Mouse (Mus musculus) thymus, postnatal 14 days (tissue): ENCODE results near the gene Nav1.

Experiments
- DNase-seq: peaks from one replicate; pipeline ENCODE4 v3.0.0; 2021

Nav1 gene

DNA sequence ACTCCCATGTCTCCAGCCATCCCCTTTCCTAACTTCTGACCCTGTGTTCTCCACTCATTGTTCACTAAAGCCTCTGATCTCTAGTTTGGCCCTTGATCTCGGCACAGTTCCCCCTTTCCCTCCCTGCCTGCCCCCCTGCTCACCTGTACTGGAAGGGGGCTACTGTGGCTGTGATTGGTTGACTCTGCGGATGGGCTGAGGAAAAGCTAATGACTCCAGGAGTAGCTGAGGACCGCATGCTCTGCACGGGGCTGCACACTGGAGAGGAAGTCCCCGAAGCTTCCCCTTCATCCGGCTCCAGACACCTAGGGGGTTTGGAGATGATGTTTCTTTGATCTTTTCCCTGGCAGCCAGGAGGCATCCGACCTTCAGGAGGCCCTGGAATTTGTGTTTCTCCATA is at the start of gene Nav1:
Nav1 (minus strand) TSS at position 277 of the 400 bp plus-strand sequence.
- no peak for DNase-seq

DNA sequence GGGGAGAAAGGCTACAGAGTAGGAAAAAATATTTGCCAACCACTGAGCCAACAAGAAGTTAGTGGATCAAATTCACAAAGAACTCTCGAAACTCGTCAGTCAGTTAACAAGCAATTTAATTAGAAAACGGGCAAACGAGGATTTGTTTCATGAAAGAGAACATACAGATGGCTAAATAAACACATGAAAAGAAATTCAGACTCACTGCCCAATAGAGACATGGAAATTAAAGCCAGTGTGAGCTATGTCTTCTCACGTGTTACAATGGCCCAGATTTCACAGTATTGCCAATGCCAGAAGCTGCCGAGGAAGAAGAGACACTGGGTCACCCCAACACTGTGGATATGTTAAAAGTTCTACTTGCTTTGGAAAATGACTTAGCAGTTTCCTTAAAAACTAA is 46.8 kb upstream of the Nav1 start:
- no peak for DNase-seq

DNA sequence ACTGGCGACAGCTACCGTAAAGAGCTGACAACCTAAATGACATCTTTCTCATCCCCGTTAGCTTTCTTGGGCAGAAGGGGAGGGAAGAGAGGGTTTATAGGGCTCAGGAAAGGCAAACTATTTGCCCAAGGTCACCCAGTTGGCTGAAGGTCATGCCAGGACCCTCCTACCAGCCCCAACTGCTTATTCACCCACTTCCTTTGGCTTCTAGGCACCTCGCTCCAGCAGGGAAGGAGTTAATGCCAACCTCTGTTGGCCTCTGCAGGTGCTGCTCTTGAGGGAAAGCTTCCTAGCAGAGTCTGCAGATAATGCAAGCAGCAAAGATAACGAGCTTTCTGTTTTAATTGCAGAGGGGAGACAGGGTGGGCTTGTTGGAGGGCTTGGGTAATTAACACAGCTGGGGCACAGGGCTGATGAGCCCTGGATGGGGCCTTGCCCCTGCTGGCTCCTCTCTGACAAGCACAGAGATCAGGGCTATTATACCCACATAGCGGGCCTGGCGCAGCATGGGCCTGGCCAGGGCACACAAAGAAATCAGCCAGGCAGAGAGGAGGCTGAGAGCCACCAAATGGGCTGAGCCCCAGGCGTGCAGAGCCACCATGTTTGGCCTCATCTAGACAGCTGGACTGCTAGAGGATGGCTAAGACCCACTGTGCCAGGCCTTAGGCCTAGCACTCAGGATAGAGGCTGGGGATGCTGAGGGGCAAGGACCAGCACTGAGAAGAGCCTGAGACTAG is 38.5 kb upstream of the Nav1 start:
- no peak for DNase-seq

DNA sequence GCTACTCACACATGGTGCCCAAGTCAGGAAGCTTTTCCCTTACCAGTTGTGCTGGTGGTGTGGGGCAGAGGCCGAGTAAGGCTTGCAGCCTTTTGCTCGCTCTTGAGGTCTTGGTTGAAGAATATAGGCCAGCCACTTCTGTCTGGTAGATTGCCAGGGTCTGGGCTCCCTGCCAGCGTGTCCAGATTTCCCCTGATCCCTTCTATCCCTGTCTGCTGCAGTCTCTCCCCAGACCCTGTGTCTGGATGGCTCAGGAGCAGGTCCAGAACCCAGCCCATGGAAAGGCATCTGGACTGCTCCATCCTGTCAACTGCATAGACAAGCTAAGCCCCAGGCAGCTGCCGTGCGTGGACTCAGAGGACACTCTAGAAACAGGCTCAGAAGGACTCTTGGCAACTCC is 37.0 kb upstream of the Nav1 start:
- no peak for DNase-seq

DNA sequence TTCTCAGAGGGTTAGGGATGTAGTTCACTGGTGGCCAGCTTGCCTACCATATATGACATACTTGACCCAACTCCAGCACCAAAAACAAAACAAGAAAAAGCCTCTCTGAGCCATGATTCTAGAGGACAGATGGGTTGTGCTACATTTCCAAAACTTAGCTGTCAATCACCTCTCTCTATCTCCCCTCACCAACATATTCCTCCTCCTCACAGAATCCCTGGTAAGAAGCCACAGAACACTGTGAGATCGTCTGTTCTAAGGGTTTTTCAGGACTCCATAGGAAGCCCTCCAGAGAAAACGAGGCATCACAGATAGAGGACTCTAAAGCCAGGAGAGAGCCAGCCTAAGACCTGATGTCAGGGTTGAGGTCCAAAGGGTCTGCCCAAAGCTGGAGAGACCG is 36.6 kb upstream of the Nav1 start:
- no peak for DNase-seq

DNA sequence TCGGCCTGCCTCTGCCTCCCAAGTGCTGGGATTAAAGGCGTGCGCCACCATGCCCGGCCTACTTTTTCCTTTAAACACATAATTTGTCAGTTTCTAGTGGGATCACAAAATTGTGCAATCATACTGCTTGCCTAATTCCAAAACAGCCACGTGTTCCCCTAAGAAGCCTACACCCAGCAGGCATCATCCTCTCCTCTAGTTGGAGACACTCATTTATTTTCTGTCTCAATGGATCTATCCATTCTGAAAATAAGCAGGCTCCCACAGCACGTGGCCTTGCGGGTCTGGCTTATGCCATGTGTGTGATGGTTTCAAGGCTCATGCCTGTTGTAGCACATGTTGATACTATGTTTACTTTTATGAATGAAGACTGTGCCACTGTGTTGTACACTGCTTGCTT is 32.8 kb upstream of the Nav1 start:
- no peak for DNase-seq

DNA sequence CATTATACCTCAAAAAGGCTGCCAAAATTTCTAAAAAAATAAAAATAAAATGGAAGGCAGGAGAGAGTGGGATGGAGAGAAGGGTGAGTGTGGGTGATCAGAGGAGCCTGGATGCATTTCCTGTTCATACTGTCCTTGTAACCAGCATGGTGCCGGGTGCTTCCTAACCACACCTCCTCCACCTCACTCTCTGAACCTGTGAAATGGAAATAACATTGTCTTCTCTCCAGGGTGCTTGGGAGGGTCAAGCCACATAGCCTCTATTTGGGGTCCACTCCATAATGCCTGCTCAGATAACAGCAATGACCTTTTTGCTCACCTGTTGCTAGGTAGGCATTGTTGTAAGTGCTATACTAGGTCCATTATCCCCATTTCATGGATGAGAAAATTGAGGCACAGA is 32.0 kb upstream of the Nav1 start:
- no peak for DNase-seq

DNA sequence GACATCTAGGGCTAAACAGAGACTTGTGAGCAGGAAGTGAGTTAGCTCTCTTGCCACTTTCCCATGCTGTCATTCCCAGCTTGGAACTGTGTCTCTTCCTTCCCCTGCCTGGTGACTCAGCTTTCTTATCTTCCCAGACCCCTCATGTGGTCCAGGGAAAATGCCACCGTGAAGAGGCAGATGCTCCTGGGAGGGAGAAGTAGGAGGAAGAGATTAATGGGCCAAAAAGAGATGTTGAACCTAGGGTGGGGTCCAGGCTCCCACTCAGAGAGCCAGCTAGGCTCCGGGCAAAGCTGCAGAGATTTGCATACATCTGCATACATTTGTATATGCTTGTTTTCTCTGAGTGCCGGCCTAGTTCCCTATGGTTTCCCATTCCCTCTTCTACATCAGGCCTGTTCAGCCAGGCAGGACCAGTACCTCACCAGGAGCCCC is 30.5 kb upstream of the Nav1 start:
- DNase-seq, result no peak

DNA sequence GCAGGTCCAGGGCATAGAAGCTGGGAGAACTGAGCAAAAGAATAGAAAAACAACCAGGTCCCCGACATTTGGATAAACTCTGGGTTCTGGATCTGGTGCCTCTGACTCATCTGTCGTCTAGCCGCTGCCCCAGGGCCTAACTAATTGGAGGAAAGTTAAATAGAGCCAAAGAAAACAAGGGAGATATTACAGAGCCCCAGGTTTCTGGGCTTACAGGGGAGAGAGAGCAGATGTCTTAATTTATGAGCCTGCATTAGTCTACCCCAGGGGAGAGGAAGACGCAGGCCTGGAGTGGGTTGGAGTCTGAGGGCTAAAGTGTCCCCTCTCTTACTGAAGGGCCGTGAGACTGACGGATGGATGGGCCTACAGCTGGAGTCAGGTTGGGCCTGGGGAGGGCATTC is 29.0 kb upstream of the Nav1 start:
- DNase-seq, result no peak

DNA sequence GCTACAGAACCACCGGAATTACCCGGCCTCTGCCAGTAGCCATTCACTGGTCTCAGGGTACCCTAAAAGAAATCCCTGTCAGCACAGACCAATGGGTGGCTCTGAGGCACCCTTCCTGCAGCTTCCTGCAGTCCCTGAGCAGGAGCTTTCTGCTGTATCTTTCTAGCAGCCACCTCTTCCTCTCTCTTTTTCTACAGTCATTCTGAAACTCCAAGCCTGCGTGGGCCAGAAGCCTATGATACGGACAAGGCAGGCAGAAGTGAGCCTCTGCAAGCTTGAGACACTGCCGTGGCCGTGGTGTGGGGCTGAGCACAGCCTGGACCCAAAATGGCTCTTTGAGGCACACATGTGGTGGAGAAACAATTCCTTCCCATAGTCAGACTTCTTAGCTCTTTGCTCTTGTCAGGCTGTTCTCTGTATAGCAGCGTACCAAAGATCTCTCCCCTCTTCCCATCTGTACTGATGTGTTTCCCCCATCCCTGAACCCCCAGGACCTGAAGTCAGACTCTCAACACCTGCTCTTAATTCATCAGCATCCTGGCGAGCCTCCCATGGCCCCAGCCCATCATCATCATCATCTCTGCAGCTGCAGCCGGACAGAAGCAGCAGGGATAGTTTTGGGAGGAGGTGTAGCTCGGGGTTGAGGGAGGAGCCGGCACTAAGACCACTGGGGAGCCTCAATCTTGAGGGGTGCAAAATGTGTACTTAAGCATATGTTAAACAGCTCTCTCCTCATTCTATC is 28.4 kb upstream of the Nav1 start:
- DNase-seq, result no peak

DNA sequence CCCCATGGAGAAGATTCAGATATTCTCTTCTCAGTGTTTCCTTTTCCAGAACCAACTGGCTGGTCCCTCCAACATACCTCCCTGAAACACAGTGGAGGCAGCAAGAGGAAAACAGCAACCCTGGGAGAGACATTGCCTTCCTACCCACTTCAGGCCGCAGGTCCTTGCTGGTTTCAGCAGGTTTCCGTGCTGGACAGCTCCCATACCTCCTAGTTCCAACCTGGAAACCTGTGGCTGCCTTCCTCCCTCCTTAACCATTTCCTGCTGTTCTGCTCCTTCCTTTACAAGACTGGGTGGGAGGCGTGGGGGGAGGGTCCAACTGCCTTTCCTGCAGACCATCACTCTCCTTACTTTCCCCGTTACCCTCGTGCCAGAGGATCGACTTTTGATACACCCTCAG is 27.7 kb upstream of the Nav1 start:
- DNase-seq, result no peak

DNA sequence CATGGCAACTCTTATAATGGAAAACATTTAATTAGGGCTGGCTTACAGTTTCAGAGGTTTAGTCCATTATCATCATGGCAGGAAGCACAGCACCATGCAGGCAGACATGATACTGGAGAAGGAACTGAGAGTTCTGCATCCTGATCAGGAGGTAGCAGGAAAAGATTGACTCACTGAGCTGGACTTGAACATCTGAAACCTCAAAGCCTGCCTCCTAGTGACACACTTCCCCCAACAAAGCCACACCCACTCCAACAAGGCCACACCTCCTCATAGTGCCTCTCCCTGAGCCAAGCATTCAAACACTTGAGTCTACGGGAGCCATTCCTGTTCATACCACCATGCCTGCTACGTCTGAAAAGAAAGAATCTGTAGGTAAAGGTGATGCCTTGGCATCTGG is 26.8 kb upstream of the Nav1 start:
- no peak for DNase-seq

DNA sequence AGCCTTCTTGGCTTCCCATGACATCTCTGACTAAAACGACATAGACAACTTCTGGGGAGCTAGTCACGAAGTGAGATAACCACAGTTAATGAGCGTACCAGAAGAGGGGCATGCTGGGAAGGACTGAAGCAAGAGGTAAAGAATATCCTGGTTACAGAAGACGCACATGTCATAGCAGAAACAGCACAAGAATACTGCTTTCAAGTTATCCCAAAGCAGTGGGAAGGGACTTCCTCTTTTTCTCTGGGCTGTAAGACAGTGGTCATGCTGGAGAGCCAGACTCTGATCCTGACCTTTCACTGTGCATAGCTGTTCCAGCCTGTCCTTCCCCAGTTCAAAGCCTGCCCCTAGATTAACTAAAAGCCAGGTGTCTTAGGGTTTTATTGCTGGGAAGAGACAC is 26.4 kb upstream of the Nav1 start:
- DNase-seq, result no peak

DNA sequence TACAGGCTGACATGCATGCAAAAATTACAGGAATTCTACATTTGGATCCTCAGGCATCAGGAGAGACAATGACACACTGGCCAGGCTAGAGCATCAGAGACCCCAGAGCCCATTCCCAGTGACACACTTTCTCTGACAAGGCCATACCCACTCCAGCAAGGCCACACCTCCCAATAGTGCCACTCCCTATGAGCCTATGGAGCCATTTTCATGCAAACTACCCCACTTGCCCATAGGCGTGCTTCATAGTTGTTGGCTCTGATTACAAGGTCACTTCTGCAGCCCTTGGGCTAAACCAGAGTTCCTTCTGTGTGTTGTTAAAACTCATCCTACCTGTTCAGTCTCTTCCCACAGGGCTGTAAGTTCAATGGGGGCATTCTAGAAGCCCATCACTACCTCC is 25.1 kb upstream of the Nav1 start:
- no peak for DNase-seq

DNA sequence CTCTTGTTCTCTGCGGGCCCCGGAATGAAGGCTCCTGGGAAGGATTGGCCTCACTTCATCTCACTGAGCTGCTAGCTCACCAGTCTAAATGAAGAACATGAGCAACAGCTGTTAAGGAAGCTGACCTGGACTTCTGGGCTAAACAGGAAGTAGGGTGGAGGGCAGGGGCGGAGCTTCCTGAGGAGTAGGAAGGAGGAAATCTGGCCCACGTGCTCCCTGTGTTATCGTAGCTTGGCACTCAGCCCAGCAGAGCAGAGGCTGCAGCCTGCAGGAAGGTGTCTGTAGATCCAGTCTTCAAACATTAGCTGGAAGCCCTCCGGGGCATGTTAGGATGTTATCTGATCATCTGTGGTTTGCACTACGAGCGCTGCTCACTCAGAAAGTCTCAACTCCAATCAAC is 24.4 kb upstream of the Nav1 start:
- peak; percentile 43 for DNase-seq

DNA sequence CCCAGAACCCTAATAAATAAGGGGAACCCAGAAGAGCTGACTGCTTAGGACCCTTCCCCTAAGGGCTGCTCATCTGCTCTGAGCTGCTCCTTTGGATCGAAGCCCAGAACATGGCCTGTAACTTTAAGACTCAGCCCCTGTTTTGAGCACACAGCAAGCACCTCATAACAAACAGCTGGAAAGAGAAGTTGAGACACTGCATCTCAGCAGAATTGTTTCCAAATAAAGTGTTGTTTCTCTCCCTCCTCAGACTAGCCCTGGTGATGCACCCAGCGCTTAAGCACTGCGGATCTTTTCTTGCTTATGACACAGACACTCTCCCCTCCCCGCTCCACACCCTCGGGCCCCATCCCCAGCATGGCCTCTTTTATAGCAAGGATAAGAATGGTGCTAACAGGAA is 22.8 kb upstream of the Nav1 start:
- DNase-seq, result no peak

DNA sequence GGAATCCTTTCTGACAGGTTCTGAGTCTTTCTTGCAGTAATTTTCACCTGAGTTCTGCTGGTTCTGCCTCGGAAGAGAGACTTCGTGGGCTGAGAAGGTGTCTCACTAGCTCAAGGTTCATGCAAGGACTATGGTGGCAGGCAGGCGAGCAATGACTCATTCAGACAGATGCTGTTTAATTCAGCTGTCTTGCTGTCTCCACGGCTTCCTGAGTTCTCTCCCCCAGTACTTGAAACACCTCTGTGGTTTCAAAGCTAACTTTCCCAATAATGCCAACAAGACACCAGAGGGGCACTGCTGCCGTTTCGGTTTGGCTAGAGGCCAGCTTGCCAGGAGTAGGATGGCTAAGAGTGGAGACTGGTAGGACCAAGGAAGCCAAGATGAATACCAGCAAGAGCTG is 19.1 kb upstream of the Nav1 start:
- DNase-seq, result no peak

DNA sequence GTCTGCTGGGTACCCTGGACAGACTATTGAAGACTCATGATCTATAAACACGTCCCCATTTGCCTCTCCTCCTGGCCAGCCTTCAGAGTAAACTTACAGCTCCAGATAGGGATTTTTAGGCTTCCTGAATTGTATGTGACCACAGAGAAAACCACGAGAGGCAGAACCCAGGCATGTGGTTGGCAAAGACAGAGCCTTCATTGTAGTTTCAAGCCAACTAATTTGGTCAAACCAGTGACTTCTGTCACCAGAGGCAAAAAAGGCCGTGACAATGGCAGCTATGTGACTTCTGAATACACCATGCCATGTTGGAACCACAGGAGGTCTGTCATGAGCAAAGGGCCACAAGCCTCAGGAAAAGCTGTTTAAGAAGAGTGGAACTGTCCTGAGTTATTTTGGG is 18.6 kb upstream of the Nav1 start:
- DNase-seq, result no peak

DNA sequence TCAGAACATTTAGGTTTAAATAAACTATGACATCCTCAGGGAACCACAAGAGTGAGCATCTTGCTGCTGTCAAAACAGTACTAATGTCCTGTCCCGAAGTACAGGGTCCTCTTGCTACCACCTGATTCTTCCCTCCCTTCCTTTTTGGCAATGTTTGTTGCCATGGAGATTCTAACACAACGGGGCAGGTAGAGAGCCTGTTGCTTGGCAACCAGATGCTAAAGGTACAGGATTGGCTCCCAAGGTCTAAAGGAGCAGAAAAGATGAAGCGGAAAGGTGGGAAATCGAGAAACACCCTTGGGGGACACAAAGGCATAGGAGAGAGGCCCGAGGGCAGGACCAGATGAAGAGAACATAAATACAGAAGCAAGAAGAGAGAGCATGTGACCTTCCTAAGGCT is 17.6 kb upstream of the Nav1 start:
- no peak for DNase-seq

DNA sequence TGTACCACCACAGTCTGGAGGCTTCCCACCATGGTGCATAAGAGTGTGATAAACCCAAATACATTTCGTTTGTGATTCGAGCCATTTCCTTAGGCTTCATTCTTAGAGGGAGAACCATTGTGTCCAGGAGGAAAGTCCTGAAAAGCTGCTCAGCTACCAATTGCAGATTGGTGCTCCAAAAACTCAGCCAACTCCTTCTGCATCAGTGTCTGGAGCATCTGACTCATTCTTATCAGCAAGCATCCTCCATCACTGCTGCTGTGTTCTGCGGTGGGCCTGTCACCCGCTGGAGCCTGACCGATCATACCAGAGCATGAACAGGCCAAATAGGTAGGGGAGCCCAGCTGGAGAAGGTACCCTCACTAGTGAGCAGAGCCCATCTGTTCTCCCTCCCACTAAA is 16.0 kb upstream of the Nav1 start:
- DNase-seq, result no peak

DNA sequence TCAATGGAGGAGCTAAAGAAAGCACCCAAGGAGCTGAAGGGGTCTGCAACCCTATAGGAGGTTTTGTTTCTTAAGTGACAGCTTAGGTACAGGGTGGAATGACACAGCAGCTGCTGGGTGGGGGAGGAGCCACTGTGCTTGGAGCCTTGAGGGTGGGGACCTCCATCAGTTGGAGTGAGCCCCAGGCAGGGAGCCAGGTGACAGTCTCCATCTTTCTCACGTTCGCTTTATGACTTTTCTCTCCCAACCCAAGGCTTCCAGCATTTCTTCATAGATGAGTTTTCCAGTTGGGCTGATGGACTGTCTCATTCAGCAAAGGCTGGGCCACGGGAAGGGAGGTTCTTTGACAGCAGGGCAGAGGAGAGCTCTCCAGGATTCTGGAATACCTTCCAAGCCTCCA is 14.2 kb upstream of the Nav1 start:
- no peak for DNase-seq

DNA sequence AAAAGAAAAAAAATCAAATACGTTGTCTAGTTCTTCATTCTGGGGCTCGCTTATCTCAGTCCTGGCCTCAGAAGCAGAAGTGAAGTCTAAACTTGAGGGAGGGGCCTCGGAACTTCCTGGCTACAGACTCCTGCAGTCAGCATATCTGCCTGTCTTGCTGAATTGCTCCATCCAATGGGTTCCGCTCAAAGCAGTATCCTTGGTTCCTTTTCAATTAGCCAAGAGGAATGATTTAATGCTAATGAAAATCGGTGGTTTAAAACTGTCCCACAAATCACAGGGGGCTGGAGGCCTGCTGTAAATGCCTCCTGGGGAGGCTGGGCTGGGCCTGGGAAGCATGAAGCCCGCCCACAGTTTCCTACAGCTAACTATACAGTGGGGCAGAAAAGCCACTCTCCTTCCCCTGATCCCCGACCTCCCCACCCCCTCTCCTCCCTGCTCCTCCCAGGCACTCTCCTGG is 12.9 kb upstream of the Nav1 start:
- no peak for DNase-seq

DNA sequence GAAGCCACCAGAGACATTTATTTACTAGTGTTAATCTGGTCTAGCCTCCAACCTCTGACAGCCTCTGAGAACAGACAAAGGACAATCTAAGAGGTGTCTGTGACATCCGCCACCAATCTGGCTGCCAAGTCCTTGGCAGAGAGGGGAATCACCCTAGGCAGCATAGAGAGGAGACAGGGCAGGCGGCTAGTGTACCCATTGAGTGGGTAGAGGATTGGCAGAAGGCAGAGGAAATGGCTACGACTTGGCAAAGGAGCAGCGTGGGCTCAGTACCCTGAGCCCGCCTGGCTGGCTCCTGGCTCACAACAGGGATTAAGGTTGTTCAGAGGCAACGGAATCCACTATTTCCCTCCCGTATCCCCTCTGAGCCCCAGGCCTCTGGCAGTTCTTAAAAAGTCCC is 12.0 kb upstream of the Nav1 start:
- no peak for DNase-seq

DNA sequence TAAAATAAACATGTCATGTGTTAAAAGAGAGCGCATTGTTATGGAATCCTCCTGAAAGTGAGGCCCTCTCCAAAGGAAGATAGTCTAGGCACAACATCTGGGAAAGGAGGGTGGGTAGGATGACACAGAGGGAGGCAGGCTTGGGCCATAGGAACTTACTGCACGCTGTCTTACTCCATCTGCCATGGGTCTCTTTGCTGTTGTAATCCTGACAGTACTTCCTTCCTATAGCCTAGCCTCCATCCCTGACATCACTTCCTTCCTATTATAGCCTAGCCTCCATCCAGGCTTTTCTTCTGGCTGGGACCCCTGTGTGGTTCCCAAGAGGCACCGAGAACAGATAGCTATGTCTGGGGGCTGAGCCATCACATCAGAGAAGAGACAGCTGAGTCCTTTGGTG is 10.2 kb upstream of the Nav1 start:
- DNase-seq, result no peak
